Mouse (Mus musculus) heart, postnatal 14 days (tissue): ENCODE results near the gene Phc3. TPM values are rescaled to one million over a fixed set of nuclear protein-coding genes. Genes with fewer than 3 reads are reported as not detected.
"Not testable (repeated sequence)": the region's sequence is repeated elsewhere in the genome, so short reads cannot be mapped to it uniquely, and the experiment has no call there.

Experiments
- DNase-seq, 2 experiments: peaks; one replicate each; pipeline ENCODE4 v3.0.0; 2021 to 2022
- intact Hi-C: fragments of 180-260 bp; cut with DNase I; formaldehyde crosslinking; loops from one replicate; pipeline ENCODE4 v1.15.1; 2025
- total RNA-seq, 2 experiments: library from RNA; stranded (reverse); gene quantifications; 2 replicates each; pipeline ENCODE4 v1.2.3; 2021

The Phc3 gene
- total RNA-seq, 2 experiments from 2014 or later: 17.4 to 20.7 TPM

DNA sequence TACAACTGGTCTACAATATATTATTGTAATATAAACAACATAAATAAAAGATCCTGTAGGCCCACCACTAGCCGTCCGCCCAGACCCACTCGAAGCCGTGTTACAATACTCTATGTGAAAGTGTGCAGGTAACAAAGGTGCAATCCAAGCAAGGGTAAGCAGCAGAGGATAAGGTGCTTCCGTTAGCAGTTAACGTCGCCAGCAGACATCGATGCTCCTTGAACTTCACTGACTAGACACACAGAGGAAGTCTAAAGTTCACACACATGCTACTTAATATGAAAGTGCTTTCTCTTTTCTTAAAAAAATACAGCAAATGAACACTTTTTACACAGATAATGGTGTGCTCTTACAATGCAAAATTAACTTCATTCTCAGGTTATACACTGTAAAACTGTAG, 69.8 kb downstream of the Phc3 start:
- no peak for DNase-seq
- intact Hi-C loops: no loop called here

- intact Hi-C loops: no loop called here
- DNase-seq: no peak
Measured at GRCm38 (mm10) chr3:30896721-30897120, 72.5 kb downstream of the Phc3 start.

GRCm38 (mm10) chr3:30889014-30889413, 80.2 kb downstream of the Phc3 start:
- intact Hi-C loops: no loop called here
- no peak for DNase-seq

GRCm38 (mm10) chr3:30887449-30887848, 81.8 kb downstream of the Phc3 start:
- intact Hi-C loops: no loop called here
- no peak for DNase-seq

GRCm38 (mm10) chr3:30876709-30877108, 92.5 kb downstream of the Phc3 start:
- intact Hi-C loops: no loop called here
- DNase-seq: no peak

GRCm38 (mm10) chr3:30869995-30870394, 99.2 kb downstream of the Phc3 start:
- intact Hi-C loops: no loop called here
- DNase-seq: no peak

GRCm38 (mm10) chr3:30868625-30869024, 100.6 kb downstream of the Phc3 start:
- intact Hi-C loops: no loop called here

DNA sequence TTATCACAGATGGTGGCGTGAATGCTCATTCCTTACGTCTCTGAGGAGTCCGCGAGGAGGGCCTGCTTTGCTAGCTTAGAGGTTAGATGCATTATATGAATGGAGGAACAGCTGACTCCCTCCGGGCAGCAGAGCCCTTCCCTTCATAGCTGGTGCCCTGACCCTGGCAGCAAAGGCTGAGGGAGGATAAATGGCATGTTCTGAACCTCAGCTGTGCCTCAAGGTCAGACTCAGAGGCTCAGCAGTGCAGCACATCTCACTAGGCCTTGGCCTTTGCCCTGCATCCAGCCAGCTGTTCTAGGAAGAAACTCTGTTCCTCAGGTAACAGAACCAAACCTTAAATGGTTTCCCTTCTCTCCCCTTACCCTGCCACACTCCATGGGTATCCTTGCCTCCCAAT, 101.0 kb downstream of the Phc3 start:
- intact Hi-C loops: no loop called here
- DNase-seq: no peak

More at GRCm38 (mm10) chr3:30868625-30869024, 100.6 kb downstream of the Phc3 start:
- DNase-seq: no peak

DNA sequence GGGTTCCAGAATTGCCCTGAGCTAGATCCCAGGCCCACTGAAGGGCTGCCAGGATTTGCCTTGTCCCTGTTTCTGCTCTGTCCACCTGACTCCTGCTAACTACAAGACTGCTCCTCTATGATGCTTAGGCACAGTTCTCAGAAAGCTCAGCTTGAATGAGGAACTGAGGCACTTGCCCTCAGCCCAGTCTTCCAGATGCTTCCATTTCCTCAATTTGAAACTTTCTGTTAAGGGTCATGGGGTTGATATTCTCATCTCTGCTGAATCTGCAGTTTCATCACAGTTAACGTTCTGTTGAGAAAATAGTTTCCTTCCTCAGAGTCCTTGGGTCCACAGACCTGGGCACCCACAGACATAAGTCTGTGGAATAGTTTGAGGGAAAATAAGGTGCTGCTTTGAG, 104.6 kb downstream of the Phc3 start:
- intact Hi-C loops: no loop called here
- no peak for DNase-seq

DNA sequence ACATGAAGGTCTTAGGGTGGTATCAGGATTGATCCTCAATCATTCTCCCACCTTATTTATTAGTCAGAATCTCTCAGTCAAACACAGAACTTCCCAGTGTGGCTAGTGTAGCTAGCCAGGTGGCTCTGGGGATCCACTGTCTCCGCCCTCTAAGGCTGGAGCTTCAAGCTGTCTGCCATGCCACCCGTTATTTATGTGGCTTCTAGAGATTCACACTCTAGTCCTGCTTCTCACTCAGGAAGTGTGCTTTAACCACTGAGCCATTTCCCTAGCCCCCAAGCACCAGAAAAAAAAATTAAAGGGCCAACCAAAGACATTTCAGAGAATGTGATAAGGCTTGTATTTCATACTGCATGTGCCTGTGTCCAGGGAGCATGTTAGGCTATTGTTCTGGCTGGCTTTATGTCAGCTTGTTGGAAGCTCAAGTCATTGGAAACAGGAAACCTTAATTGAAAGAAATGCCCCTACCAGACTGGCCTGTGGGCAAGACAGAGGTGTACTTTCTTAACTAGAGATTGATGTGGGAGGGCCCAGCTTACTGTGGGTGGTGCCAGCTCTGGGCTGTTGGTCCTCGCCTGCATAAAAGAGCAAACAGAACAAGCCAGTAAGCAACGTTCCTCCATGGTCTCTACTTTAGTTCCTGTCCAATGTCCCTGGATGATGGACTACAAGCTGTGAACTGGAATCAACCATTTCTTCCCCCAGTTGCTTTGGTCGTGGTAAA, 105.3 kb downstream of the Phc3 start:
- DNase-seq: no peak
- intact Hi-C loops: no loop called here

GRCm38 (mm10) chr3:30860705-30861104, 108.5 kb downstream of the Phc3 start:
- intact Hi-C loops: no loop called here
- DNase-seq: no peak

- intact Hi-C loops: loop anchor here (5.0 kb wide), 1 partner anchor 113 kb away; no protein-coding TSS in a partner anchor
- DNase-seq: not testable (repeated sequence)
Measured at GRCm38 (mm10) chr3:30859599-30859998, 109.6 kb downstream of the Phc3 start.

DNA sequence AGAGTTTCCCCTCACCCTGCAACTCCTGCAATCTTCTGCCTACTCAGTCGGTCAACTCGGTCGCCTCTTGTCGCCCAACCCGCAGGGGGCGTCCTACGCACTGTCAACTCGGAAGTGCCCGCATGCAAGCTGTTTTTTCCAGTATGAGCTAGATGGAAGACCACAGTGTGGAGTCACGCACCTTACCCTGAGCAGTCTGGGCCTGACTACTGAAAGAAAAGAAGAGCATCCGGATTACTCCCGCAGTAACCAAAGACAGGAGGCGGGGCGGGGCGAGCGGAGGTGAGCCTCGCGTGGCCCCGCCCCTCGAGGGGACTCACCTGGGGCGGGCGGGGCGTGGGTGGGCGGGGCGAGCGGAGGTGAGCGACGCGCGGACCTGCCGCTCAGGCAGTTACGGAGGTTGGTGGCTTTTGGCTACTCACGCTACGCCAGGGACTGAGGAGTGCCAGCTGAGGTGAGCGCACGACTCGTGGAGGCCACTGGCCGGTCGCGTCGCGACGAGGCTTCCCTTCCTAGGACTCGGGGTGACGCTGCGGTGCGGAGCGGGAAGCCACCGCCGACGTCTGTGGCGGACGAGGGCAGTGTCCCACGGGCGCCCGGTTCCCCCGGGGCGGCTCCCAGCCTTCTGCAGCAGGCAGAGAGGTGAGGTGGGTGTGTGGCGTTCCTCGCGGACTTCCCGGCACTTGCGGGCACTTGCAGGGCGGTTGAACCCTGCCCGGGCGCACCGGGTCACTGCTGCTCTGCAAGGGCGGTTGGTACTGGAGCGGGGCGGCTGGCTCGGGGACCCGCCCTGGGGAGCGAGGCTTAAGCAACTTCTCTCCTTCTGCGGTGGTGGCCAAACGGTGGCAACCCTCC, 113.4 kb downstream of the Phc3 start, which contains the start of gene Gpr160:
Gene Gpr160 (plus strand): TSS at position 347 of the 855 bp plus-strand sequence.
- DNase-seq: peak; percentile 70 to 77
- intact Hi-C loops: loop anchor here (5.0 kb wide), 1 partner anchor 116 kb away; no protein-coding TSS in a partner anchor

GRCm38 (mm10) chr3:30853596-30853995, 115.6 kb downstream of the Phc3 start:
- no peak for DNase-seq
- intact Hi-C loops: no loop called here

DNA sequence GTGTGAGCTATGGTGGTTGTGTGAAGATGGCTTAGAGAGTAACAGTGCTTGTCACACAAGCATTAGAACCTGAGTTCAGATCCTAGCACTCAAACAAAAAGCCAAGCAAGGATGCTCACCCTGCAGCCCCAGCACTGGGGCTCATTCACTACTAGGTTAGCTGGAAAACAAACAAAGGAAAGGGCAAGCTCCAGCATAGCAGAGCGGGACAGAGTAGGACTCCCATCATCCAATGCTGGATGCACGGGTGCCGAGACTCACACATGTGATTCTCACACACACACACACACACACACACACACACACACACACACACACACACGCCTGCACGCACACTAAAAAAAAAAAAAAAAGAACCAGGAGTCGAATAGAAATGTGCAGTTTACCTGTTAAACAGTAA, 117.8 kb downstream of the Phc3 start:
- intact Hi-C loops: no loop called here
- DNase-seq: no peak

Other genes with a start within 250 kb of the Phc3 start
- gene Samd7, start 223.1 kb downstream of the Phc3 start, total RNA-seq: not detected
- gene Sec62, start 176.5 kb downstream of the Phc3 start, total RNA-seq: 10 to 100 TPM; 43.9 to 44.2 TPM
- 1 to 10 TPM; 1.3 to 2.3 TPM for gene Gpr160, start 113.5 kb downstream of the Phc3 start, total RNA-seq
- 10 to 100 TPM; 17.6 to 18.0 TPM for gene Prkci, start 26.3 kb upstream of the Phc3 start, total RNA-seq
- gene Skil, start 125.6 kb upstream of the Phc3 start, total RNA-seq: 10 to 100 TPM; 19.6 to 23.4 TPM
- 1 to 10 TPM in 1 of 2 experiments, under 1 TPM in 1; 0.83 to 1.9 TPM for gene Cldn11, start 180.5 kb upstream of the Phc3 start, total RNA-seq